Mouse (Mus musculus): ENCODE data around the gene Padi2. TPM values are rescaled to one million over a fixed set of nuclear protein-coding genes. Genes with fewer than 3 reads are reported as not detected.

Gene Padi2
- polyA plus RNA-seq, 1 experiment from 2014 or later = 0.95 TPM

- Histone ChIP-seq H3K4me2 (ENCODE audit: low read depth, low read length) (no peak overlapping the region), H3K4me1 (ENCODE audit: control insufficient read depth, insufficient read depth, low read length) (no peaks in the 10 kb centered on the region), H3K36me3 (ENCODE audit: control insufficient read depth, insufficient read depth, low read length) (no peaks in the 10 kb centered on the region), H3K4me3 (ENCODE audit: low read depth, low read length) (no peak overlapping the region), H3K9me3 (ENCODE audit: control insufficient read depth, low read length) (no peaks in the 10 kb centered on the region), H3K9ac (replicated peaks; ENCODE audit: low read depth, low read length) (no peak overlapping the region), H3K27me3 (ENCODE audit: control insufficient read depth, insufficient read depth, low read length) (no peaks in the 10 kb centered on the region), H3K27ac (ENCODE audit: low read depth, low read length) (no peak overlapping the region)
- ATAC-seq (ENCODE audit: low read depth) = no peak
- 84% methylated on average over 18 of the region's 18 CpGs for WGBS
These were observed 45.9 kb downstream of the Padi2 start for GRCm38 (mm10) chr4:140951861-140952641.

- Histone ChIP-seq H3K9me3 (ENCODE audit: control insufficient read depth, low read length) (no peaks in the 10 kb centered on the region), H3K4me2 (ENCODE audit: low read depth, low read length) (peak overlapping the region; percentile 82), H3K36me3 (ENCODE audit: control insufficient read depth, insufficient read depth, low read length) (no peaks in the 10 kb centered on the region), H3K27me3 (ENCODE audit: control insufficient read depth, insufficient read depth, low read length) (no peaks in the 10 kb centered on the region), H3K9ac (replicated peaks; ENCODE audit: low read depth, low read length) (peak overlapping the region; percentile 42), H3K27ac (ENCODE audit: low read depth, low read length) (no peak overlapping the region; the same call in 1 of the 2 replicates), H3K4me3 (ENCODE audit: low read depth, low read length) (peak overlapping the region; percentile 38), H3K4me1 (ENCODE audit: control insufficient read depth, insufficient read depth, low read length) (peaks cover 3% of the 10 kb centered on the region)
- ATAC-seq (ENCODE audit: low read depth) = no peak
- 9% methylated on average over 17 of the region's 17 CpGs for WGBS
These were observed 51.1 kb downstream of the Padi2 start for GRCm38 (mm10) chr4:140957131-140957702.

GRCm38 (mm10) chr4:140957725-140958124, 51.6 kb downstream of the Padi2 start:
- H3K4me3 ChIP-seq (ENCODE audit: low read depth, low read length) = peak overlapping the region; percentile 38
- H3K27me3 ChIP-seq (ENCODE audit: control insufficient read depth, insufficient read depth, low read length) = no peaks in the 10 kb centered on the region
- peak overlapping the region; percentile 82 for H3K4me2 ChIP-seq (ENCODE audit: low read depth, low read length)
- no peak for ATAC-seq (ENCODE audit: low read depth)
- no peaks in the 10 kb centered on the region for H3K36me3 ChIP-seq (ENCODE audit: control insufficient read depth, insufficient read depth, low read length)
- H3K27ac ChIP-seq (ENCODE audit: low read depth, low read length) = no peak overlapping the region; the same call in 1 of the 2 replicates
- peak overlapping the region; percentile 42 for H3K9ac ChIP-seq (replicated peaks; ENCODE audit: low read depth, low read length)
- peaks cover 7% of the 10 kb centered on the region for H3K4me1 ChIP-seq (ENCODE audit: control insufficient read depth, insufficient read depth, low read length)
- WGBS = 1% methylated on average over 13 of the region's 13 CpGs
- H3K9me3 ChIP-seq (ENCODE audit: control insufficient read depth, low read length) = no peaks in the 10 kb centered on the region

GRCm38 (mm10) chr4:140958319-140958718, 52.2 kb downstream of the Padi2 start:
- Histone ChIP-seq H3K27me3 (ENCODE audit: control insufficient read depth, insufficient read depth, low read length) (no peaks in the 10 kb centered on the region), H3K36me3 (ENCODE audit: control insufficient read depth, insufficient read depth, low read length) (no peaks in the 10 kb centered on the region), H3K4me2 (ENCODE audit: low read depth, low read length) (no peak overlapping the region), H3K27ac (ENCODE audit: low read depth, low read length) (no peak overlapping the region), H3K9ac (replicated peaks; ENCODE audit: low read depth, low read length) (no peak overlapping the region), H3K4me3 (ENCODE audit: low read depth, low read length) (no peak overlapping the region), H3K4me1 (ENCODE audit: control insufficient read depth, insufficient read depth, low read length) (peaks cover 11% of the 10 kb centered on the region), H3K9me3 (ENCODE audit: control insufficient read depth, low read length) (no peaks in the 10 kb centered on the region)
- WGBS = 69% methylated on average over 6 of the region's 6 CpGs
- ATAC-seq (ENCODE audit: low read depth) = no peak

GRCm38 (mm10) chr4:140959128-140959679, 53.1 kb downstream of the Padi2 start:
- Histone ChIP-seq H3K27ac (ENCODE audit: low read depth, low read length) (no peak overlapping the region), H3K9ac (replicated peaks; ENCODE audit: low read depth, low read length) (no peak overlapping the region), H3K4me1 (ENCODE audit: control insufficient read depth, insufficient read depth, low read length) (peaks cover 11% of the 10 kb centered on the region), H3K4me3 (ENCODE audit: low read depth, low read length) (no peak overlapping the region), H3K4me2 (ENCODE audit: low read depth, low read length) (no peak overlapping the region), H3K9me3 (ENCODE audit: control insufficient read depth, low read length) (no peaks in the 10 kb centered on the region), H3K36me3 (ENCODE audit: control insufficient read depth, insufficient read depth, low read length) (no peaks in the 10 kb centered on the region), H3K27me3 (ENCODE audit: control insufficient read depth, insufficient read depth, low read length) (no peaks in the 10 kb centered on the region)
- ATAC-seq (ENCODE audit: low read depth) = no peak
- 88% methylated on average over 7 of the region's 7 CpGs for WGBS

GRCm38 (mm10) chr4:140959715-140960479, 53.8 kb downstream of the Padi2 start:
- ATAC-seq (ENCODE audit: low read depth) = no peak
- no peaks in the 10 kb centered on the region for H3K36me3 ChIP-seq (ENCODE audit: control insufficient read depth, insufficient read depth, low read length)
- H3K27me3 ChIP-seq (ENCODE audit: control insufficient read depth, insufficient read depth, low read length) = no peaks in the 10 kb centered on the region
- peaks cover 11% of the 10 kb centered on the region for H3K4me1 ChIP-seq (ENCODE audit: control insufficient read depth, insufficient read depth, low read length)
- no peak overlapping the region for H3K9ac ChIP-seq (replicated peaks; ENCODE audit: low read depth, low read length)
- no peak overlapping the region for H3K4me2 ChIP-seq (ENCODE audit: low read depth, low read length)
- H3K27ac ChIP-seq (ENCODE audit: low read depth, low read length) = no peak overlapping the region
- no peaks in the 10 kb centered on the region for H3K9me3 ChIP-seq (ENCODE audit: control insufficient read depth, low read length)
- H3K4me3 ChIP-seq (ENCODE audit: low read depth, low read length) = no peak overlapping the region; the same call in 1 of the 2 replicates
- whole genome bisulfite sequencing = 82% methylated on average over 10 of the region's 10 CpGs

- peak; percentile 96 for ATAC-seq (ENCODE audit: low read depth)
- peaks cover 11% of the 10 kb centered on the region for H3K4me1 ChIP-seq (ENCODE audit: control insufficient read depth, insufficient read depth, low read length)
- WGBS = 2% methylated on average over 37 of the region's 37 CpGs
These were observed 54.8 kb downstream of the Padi2 start, which contains the start of gene Sdhb for GRCm38 (mm10) chr4:140960781-140961466. Sdhb (plus strand) TSS chr4:140961203.

GRCm38 (mm10) chr4:140961467-140962206, 55.5 kb downstream of the Padi2 start:
- peak overlapping the region; percentile 93 for H3K9ac ChIP-seq (replicated peaks; ENCODE audit: low read depth, low read length)

More at GRCm38 (mm10) chr4:140960781-140961466, 54.8 kb downstream of the Padi2 start, which contains the start of gene Sdhb:
- no peaks in the 10 kb centered on the region for H3K36me3 ChIP-seq (ENCODE audit: control insufficient read depth, insufficient read depth, low read length)
- H3K27me3 ChIP-seq (ENCODE audit: control insufficient read depth, insufficient read depth, low read length) = no peaks in the 10 kb centered on the region
- H3K9me3 ChIP-seq (ENCODE audit: control insufficient read depth, low read length) = no peaks in the 10 kb centered on the region
- peak within 1 kb of the TSS; percentile 97 for H3K4me3 ChIP-seq (ENCODE audit: low read depth, low read length)
- H3K27ac ChIP-seq (ENCODE audit: low read depth, low read length) = peak within 1 kb of the TSS; percentile 87
- H3K9ac ChIP-seq (replicated peaks; ENCODE audit: low read depth, low read length) = peak within 1 kb of the TSS; percentile 93
- H3K4me2 ChIP-seq (ENCODE audit: low read depth, low read length) = peak within 1 kb of the TSS; percentile 88

More at GRCm38 (mm10) chr4:140961467-140962206, 55.5 kb downstream of the Padi2 start:
- Histone ChIP-seq H3K4me3 (ENCODE audit: low read depth, low read length) (peak overlapping the region; percentile 97), H3K27ac (ENCODE audit: low read depth, low read length) (peak overlapping the region; percentile 87), H3K4me2 (ENCODE audit: low read depth, low read length) (peak overlapping the region; percentile 88), H3K36me3 (ENCODE audit: control insufficient read depth, insufficient read depth, low read length) (0 out of 2 replicates have a peak, but pooled peaks cover 3% of the 10 kb centered on the region), H3K4me1 (ENCODE audit: control insufficient read depth, insufficient read depth, low read length) (peaks cover 11% of the 10 kb centered on the region), H3K9me3 (ENCODE audit: control insufficient read depth, low read length) (no peaks in the 10 kb centered on the region), H3K27me3 (ENCODE audit: control insufficient read depth, insufficient read depth, low read length) (no peaks in the 10 kb centered on the region)
- under 1% methylated on average over 38 of the region's 38 CpGs for WGBS
- ATAC-seq (ENCODE audit: low read depth) = 0 out of 2 replicates have a peak, but pooled peaks have one; percentile 3
